In the genomic region with DNA sequence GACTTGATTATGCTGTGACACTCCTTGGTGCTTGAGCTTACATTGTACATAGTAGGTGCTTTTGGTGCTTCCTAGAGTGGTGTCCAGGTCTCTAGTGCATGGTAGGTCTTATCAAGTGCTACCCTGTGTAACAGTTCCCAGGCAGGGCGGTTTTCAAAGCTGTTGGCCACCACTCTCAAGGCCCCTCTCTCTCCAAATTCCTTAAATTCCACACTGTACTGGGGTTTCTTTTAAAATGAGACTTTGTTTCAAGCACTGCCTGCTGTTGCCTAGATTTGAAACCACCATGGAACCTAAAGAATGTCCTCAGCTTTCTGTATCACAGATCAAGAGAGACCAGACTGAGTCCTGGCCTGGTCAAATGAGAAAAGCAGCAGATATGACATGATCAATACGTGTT, we compare ENCODE assay signal across 11 mouse cellular contexts.
DNase-seq lines count a peak whose midpoint lies in the region; ATAC-seq lines count a peak whose summit lies in the region.
"Had no signal": no experiment of that assay in that cellular context is flagged by ENCODE, and none has a peak within 500 bp of the region (broad histone marks: within the 10 kb centered on the region; RNA-seq: fewer than 3 reads in every experiment).

No protein-coding gene starts in this region.

- H3K4me2 ChIP-seq in kidney, embryonic 16.5 days (replicated peaks; ENCODE audit: low read depth, low read length), result no peak overlapping the region
- H3K4me2 ChIP-seq in embryonic facial prominence, embryonic 13.5 days, result no peak overlapping the region
- H3K4me2 ChIP-seq: hindbrain, embryonic 15.5 days had no signal

- no peaks in the 10 kb centered on the region for H3K9me3 ChIP-seq in kidney, embryonic 16.5 days (ENCODE audit: low read length)
- no peaks in the 10 kb centered on the region for H3K9me3 ChIP-seq in embryonic facial prominence, embryonic 13.5 days
- H3K9me3 ChIP-seq: hindbrain, embryonic 15.5 days had no signal

- peak overlapping the region; percentile 44; the same call in 1 of the 2 replicates for H3K27ac ChIP-seq in kidney, embryonic 16.5 days (ENCODE audit: low read length)
- peak overlapping the region; percentile 51 for H3K27ac ChIP-seq in embryonic facial prominence, embryonic 13.5 days
- H3K27ac ChIP-seq: hindbrain, embryonic 15.5 days had no signal

- no peak; the same call in 1 of the 2 replicates for ATAC-seq in kidney, embryonic 16.5 days (ENCODE audit: low FRiP score, low TSS enrichment)
- ATAC-seq in embryonic facial prominence, embryonic 13.5 days (ENCODE audit: insufficient number of reproducible peaks, insufficient read depth, low FRiP score, low TSS enrichment, low read depth), result no peak
- ATAC-seq: Patski had no signal

- DNase-seq in kidney, postnatal 4 days, result no peak
- DNase-seq in urinary bladder, adult 2 months (ENCODE audit: low spot score), result peak; percentile 2
- DNase-seq in urinary bladder, postnatal 14 days (ENCODE audit: low spot score), result no peak
- no peak for DNase-seq in frontal cortex, postnatal 10 days (ENCODE audit: low spot score in 2 of 2)
- DNase-seq in left cerebral cortex, postnatal 10 days (ENCODE audit: extremely low spot score in 1 of 2, low spot score in 2 of 2), result no peak
- DNase-seq: cerebellum, adult 11-12 months; kidney, adult 2 months had no signal

- no peaks in the 10 kb centered on the region for H3K27me3 ChIP-seq in kidney, embryonic 16.5 days (ENCODE audit: insufficient read depth, low read length)
- H3K27me3 ChIP-seq in embryonic facial prominence, embryonic 13.5 days, result no peaks in the 10 kb centered on the region
- H3K27me3 ChIP-seq: hindbrain, embryonic 15.5 days; Patski had no signal

- 57% methylated on average over 2 of the region's 2 CpGs for WGBS in kidney, embryonic 16.5 days
- WGBS in embryonic facial prominence, embryonic 13.5 days, result 30% methylated on average over 2 of the region's 2 CpGs

- no peak overlapping the region for H3K4me3 ChIP-seq in kidney, embryonic 16.5 days (ENCODE audit: low read length)
- H3K4me3 ChIP-seq in embryonic facial prominence, embryonic 13.5 days, result no peak overlapping the region
- H3K4me3 ChIP-seq: hindbrain, embryonic 15.5 days had no signal

- H3K36me3 ChIP-seq in kidney, embryonic 16.5 days (ENCODE audit: insufficient read depth, low read length), result peaks cover under 1% of the 10 kb centered on the region; the same call in 1 of the 2 replicates
- peaks cover 15% of the 10 kb centered on the region for H3K36me3 ChIP-seq in embryonic facial prominence, embryonic 13.5 days
- H3K36me3 ChIP-seq: hindbrain, embryonic 15.5 days had no signal

- H3K4me1 ChIP-seq in kidney, embryonic 16.5 days (ENCODE audit: insufficient read depth, low read length), result peaks cover 26% of the 10 kb centered on the region
- peaks cover 25% of the 10 kb centered on the region for H3K4me1 ChIP-seq in embryonic facial prominence, embryonic 13.5 days
- H3K4me1 ChIP-seq: hindbrain, embryonic 15.5 days had no signal

- no peak overlapping the region for H3K9ac ChIP-seq in kidney, embryonic 16.5 days (replicated peaks; ENCODE audit: low read length)
- no peak overlapping the region for H3K9ac ChIP-seq in embryonic facial prominence, embryonic 13.5 days
- H3K9ac ChIP-seq: hindbrain, embryonic 15.5 days had no signal

- intact Hi-C loops in left cerebral cortex, postnatal 10 days (cut with DNase I), result no loop called here
